Mouse (Mus musculus): ENCODE data around the gene Rhof.

GRCm38 (mm10) chr5:123083340-123084050 is 49.0 kb downstream of the Rhof start:
- no peak for TF ChIP-seq CTCF (IDR thresholded peaks at IDR 0.05; ENCODE audit: low read depth)
- no peak for TF ChIP-seq EP300 (IDR thresholded peaks at IDR 0.05; ENCODE audit: low read depth)
